Mouse (Mus musculus): Measurements from ENCODE around the gene 3110040M04Rik. TPM values are rescaled to one million over a fixed set of nuclear protein-coding genes. Genes with fewer than 3 reads are reported as not detected.

Gene 3110040M04Rik
- polyA plus RNA-seq, 1 experiment from 2014 or later = not detected

DNA sequence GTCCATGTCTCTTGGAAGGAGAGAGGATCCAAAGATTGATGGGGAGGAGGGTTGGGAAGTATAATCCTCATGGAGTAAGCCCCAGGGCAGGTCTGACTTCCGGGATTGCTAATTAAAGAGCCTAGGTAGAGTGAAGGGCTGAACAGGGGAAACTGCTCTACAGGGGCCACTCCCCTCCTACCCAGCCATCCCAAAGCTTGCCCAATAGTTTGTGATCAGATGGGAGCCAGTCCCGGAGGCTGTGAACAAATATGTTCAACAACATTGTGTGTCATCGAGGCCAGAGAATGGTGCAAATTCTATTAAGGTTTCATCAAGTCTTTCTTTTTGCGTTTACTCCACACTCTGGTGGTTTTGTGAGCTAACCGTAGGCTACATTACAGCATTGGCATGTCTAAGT is 40.1 kb downstream of the 3110040M04Rik start:
- H3K4me3 ChIP-seq = no peak overlapping the region
- H3K4me1 ChIP-seq = no peaks in the 10 kb centered on the region
- H3K4me2 ChIP-seq = no peak overlapping the region
- H3K36me3 ChIP-seq = no peaks in the 10 kb centered on the region
- H3K9ac ChIP-seq = no peak overlapping the region
- ATAC-seq (ENCODE audit: insufficient number of reproducible peaks, insufficient read depth, low FRiP score, low TSS enrichment, low read depth) = no peak
- WGBS = 87% methylated on average over 5 of the region's 5 CpGs
- 0 out of 2 replicates have a peak, but pooled peaks cover 3% of the 10 kb centered on the region for H3K9me3 ChIP-seq
- H3K27ac ChIP-seq = no peak overlapping the region
- no peaks in the 10 kb centered on the region for H3K27me3 ChIP-seq

DNA sequence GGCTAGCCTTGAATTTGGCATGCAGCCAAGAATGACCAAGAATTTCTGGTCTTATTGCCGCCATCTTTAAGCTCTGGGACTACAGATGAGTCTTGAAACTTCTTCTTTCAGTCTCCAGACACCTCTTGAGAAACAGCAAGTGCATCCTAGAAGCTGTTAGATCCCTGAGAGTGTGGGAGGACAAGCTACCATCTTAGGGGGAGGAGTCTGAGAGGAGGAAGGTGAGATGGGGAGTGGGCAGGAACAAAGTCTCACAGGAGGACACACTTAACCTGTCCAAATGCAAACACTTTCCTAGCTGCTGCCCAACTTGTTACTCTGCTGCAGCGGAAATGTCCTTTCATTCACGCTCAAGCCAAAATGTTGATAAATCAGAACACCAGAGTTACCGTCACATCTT is 40.8 kb downstream of the 3110040M04Rik start:
- Histone ChIP-seq H3K27ac (no peak overlapping the region), H3K4me1 (no peaks in the 10 kb centered on the region), H3K4me3 (no peak overlapping the region), H3K9ac (no peak overlapping the region), H3K36me3 (no peaks in the 10 kb centered on the region), H3K4me2 (no peak overlapping the region), H3K9me3 (0 out of 2 replicates have a peak, but pooled peaks cover 3% of the 10 kb centered on the region), H3K27me3 (no peaks in the 10 kb centered on the region)
- ATAC-seq (ENCODE audit: insufficient number of reproducible peaks, insufficient read depth, low FRiP score, low TSS enrichment, low read depth) = no peak
- WGBS = 91% methylated on average over 4 of the region's 4 CpGs

DNA sequence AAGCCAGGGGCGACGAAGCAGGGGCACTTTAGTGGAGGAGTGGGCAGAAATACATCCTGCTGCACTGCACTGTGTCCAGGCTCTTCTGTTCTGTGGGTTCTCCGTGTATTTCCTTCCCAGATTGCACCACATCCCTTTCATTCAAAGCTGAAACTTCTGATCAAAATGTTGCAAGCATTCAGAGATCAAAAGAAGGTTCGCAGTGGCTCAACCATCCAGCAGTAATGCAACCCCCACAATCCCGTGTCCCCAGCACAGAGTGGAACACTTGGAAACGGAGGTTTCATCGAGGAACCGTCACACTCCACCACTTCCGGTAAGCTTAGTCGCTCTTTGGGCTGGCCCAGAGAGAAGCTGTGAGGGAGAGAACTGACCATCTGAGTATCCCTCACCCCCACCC is 41.2 kb downstream of the 3110040M04Rik start:
- Histone ChIP-seq H3K27ac (no peak overlapping the region), H3K4me1 (no peaks in the 10 kb centered on the region), H3K27me3 (no peaks in the 10 kb centered on the region), H3K9ac (no peak overlapping the region), H3K9me3 (0 out of 2 replicates have a peak, but pooled peaks cover 3% of the 10 kb centered on the region), H3K4me3 (no peak overlapping the region), H3K4me2 (no peak overlapping the region), H3K36me3 (no peaks in the 10 kb centered on the region)
- ATAC-seq (ENCODE audit: insufficient number of reproducible peaks, insufficient read depth, low FRiP score, low TSS enrichment, low read depth) = no peak
- WGBS = 86% methylated on average over 10 of the region's 10 CpGs

DNA sequence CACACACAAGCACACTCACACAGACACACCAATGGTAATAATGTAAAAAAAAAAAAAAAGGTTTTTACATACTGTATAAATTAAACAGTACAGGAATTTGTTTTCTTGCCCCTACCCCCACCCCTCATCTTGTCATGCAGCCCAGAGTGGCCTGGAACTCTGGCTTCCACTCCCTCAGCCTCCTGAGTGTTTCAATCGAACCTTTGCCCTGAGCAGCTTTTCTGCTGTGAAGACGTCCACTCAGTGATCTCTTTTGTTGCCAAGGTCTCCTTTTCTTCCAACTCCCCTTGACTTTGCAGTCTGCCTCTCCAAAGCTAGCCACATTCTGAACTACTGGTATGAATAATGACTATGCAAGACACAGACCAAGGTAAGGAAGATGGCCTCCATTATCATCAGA is 41.9 kb downstream of the 3110040M04Rik start:
- Histone ChIP-seq H3K4me1 (peaks cover 4% of the 10 kb centered on the region), H3K4me3 (no peak overlapping the region), H3K9me3 (no peaks in the 10 kb centered on the region), H3K36me3 (no peaks in the 10 kb centered on the region), H3K4me2 (no peak overlapping the region), H3K27me3 (no peaks in the 10 kb centered on the region), H3K9ac (no peak overlapping the region), H3K27ac (no peak overlapping the region)
- 71% methylated on average over 2 of the region's 2 CpGs for WGBS
- no peak for ATAC-seq (ENCODE audit: insufficient number of reproducible peaks, insufficient read depth, low FRiP score, low TSS enrichment, low read depth)

DNA sequence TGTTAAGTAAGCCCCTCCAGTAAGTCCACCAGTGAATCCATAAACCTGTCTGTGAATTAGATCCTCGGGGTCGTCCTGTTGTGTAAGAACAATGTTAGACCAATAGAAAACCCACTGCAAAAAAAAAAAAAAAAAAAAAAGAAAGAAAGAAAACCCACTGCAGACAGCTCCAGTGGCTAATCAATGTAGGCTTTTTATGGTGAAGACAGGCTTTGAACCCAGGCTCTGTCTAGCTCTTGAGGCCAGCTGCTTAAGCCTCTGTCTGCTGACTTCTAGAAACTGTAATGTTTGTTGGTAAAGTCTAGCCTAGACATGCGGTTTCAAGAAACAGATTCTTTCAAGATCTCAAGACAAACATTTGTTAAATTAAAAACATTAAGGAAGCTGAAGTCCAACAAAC is 46.2 kb downstream of the 3110040M04Rik start:
- 72% methylated on average over 3 of the region's 3 CpGs for WGBS
- Histone ChIP-seq H3K4me1 (peaks cover 14% of the 10 kb centered on the region), H3K27me3 (no peaks in the 10 kb centered on the region), H3K9me3 (no peaks in the 10 kb centered on the region), H3K27ac (peak overlapping the region; percentile 62; the same call in 1 of the 2 replicates), H3K9ac (no peak overlapping the region), H3K36me3 (no peaks in the 10 kb centered on the region), H3K4me3 (no peak overlapping the region), H3K4me2 (peak overlapping the region; percentile 45; the same call in 1 of the 2 replicates)
- no peak for ATAC-seq (ENCODE audit: insufficient number of reproducible peaks, insufficient read depth, low FRiP score, low TSS enrichment, low read depth)

GRCm38 (mm10) chr1:151250529-151251193 is 46.7 kb downstream of the 3110040M04Rik start:
- Histone ChIP-seq H3K4me2 (peak overlapping the region; percentile 45), H3K9me3 (no peaks in the 10 kb centered on the region), H3K27me3 (no peaks in the 10 kb centered on the region), H3K27ac (peak overlapping the region; percentile 62), H3K36me3 (no peaks in the 10 kb centered on the region), H3K4me1 (peaks cover 14% of the 10 kb centered on the region), H3K9ac (0 out of 2 replicates have a peak overlapping the region, but pooled peaks have one; percentile 27), H3K4me3 (peak overlapping the region; percentile 7; the same call in 1 of the 2 replicates)
- 0 out of 2 replicates have a peak, but pooled peaks have one; percentile 15 for ATAC-seq (ENCODE audit: insufficient number of reproducible peaks, insufficient read depth, low FRiP score, low TSS enrichment, low read depth)
- WGBS = 48% methylated on average over 18 of the region's 18 CpGs

- Histone ChIP-seq H3K4me3 (peak overlapping the region; percentile 7; the same call in 1 of the 2 replicates), H3K4me1 (peaks cover 14% of the 10 kb centered on the region), H3K9me3 (no peaks in the 10 kb centered on the region), H3K9ac (0 out of 2 replicates have a peak overlapping the region, but pooled peaks have one; percentile 27), H3K27ac (peak overlapping the region; percentile 62), H3K36me3 (no peaks in the 10 kb centered on the region), H3K4me2 (peak overlapping the region; percentile 45), H3K27me3 (no peaks in the 10 kb centered on the region)
- WGBS = 66% methylated on average over 14 of the region's 14 CpGs
- peak; percentile 43; the same call in 1 of the 2 replicates for ATAC-seq (ENCODE audit: insufficient number of reproducible peaks, insufficient read depth, low FRiP score, low TSS enrichment, low read depth)
Measured at GRCm38 (mm10) chr1:151251194-151252010, 47.5 kb downstream of the 3110040M04Rik start.

Other genes with a start within 250 kb of the 3110040M04Rik start
- 38.5 and 39.3 TPM in 2 replicates for gene Hmcn1, start 210.7 kb upstream of the 3110040M04Rik start, polyA plus RNA-seq (2015; fragmentation: Nextera tagmentation; extraction: Ambion mirVana)
- gene Gm47985, start 21.6 kb upstream of the 3110040M04Rik start, polyA plus RNA-seq (2015; fragmentation: Nextera tagmentation; extraction: Ambion mirVana) = 0.36 TPM in 1 of 2 replicates, not detected in the other
- not detected in 2 replicates for gene Gm8947, start 11.7 kb upstream of the 3110040M04Rik start, polyA plus RNA-seq (2015; fragmentation: Nextera tagmentation; extraction: Ambion mirVana)
- not detected in 2 replicates for gene Gm47995, start 5.7 kb upstream of the 3110040M04Rik start, polyA plus RNA-seq (2015; fragmentation: Nextera tagmentation; extraction: Ambion mirVana)
- gene Gm47996, start 6.0 kb downstream of the 3110040M04Rik start, polyA plus RNA-seq (2015; fragmentation: Nextera tagmentation; extraction: Ambion mirVana) = 0.30 TPM in 1 of 2 replicates, not detected in the other
- gene Ivns1abp, start 140.4 kb downstream of the 3110040M04Rik start, polyA plus RNA-seq (2015; fragmentation: Nextera tagmentation; extraction: Ambion mirVana) = 411 and 420 TPM in 2 replicates
- gene Swt1, start 224.3 kb downstream of the 3110040M04Rik start, polyA plus RNA-seq (2015; fragmentation: Nextera tagmentation; extraction: Ambion mirVana) = 33.9 and 37.8 TPM in 2 replicates
- gene Trmt1l, start 224.4 kb downstream of the 3110040M04Rik start, polyA plus RNA-seq (2015; fragmentation: Nextera tagmentation; extraction: Ambion mirVana) = 50.7 and 51.2 TPM in 2 replicates